Mouse (Mus musculus) kidney, embryonic 16.5 days (tissue): Measurements from ENCODE around the gene Dhx29. TPM values are rescaled to one million over a fixed set of nuclear protein-coding genes. Genes with fewer than 3 reads are reported as not detected.

ENCODE experiments used
- ATAC-seq: fragments of 200-750 bp; cut with Nextera tagmentation; 2 replicates; pipeline ENCODE4 v1.8.0; 2017; ENCODE audit warnings: moderate TSS enrichment; ENCODE audit not compliant: low FRiP score, low TSS enrichment
- H3K27ac ChIP-seq: fragments of 300-500 bp; sonication (generic); 2 replicates; pipeline ENCODE4 v1.5.1; 2014; ENCODE audit warnings: low read length
- H3K27me3 ChIP-seq: fragments of 300-500 bp; sonication (generic); 2 replicates; pipeline ENCODE4 v1.6.1; 2014; ENCODE audit warnings: low read length, control low read depth, mixed read lengths; ENCODE audit not compliant: insufficient read depth
- H3K36me3 ChIP-seq: fragments of 300-500 bp; sonication (generic); 2 replicates; pipeline ENCODE4 v1.6.1; 2014; ENCODE audit warnings: low read length, control low read depth, mixed read lengths; ENCODE audit not compliant: insufficient read depth
- H3K4me1 ChIP-seq: fragments of 300-500 bp; sonication (generic); 2 replicates; pipeline ENCODE4 v1.6.1; 2014; ENCODE audit warnings: low read length, control low read depth, mixed read lengths; ENCODE audit not compliant: insufficient read depth
- H3K4me2 ChIP-seq: fragments of 300-500 bp; sonication (generic); replicated peaks from 2 replicates; pipeline ENCODE4 v1.6.1; 2014; ENCODE audit warnings: low read depth, low read length
- H3K4me3 ChIP-seq: fragments of 300-500 bp; sonication (generic); 2 replicates; pipeline ENCODE4 v1.5.1; 2014; ENCODE audit warnings: mild to moderate bottlenecking, low read length
- H3K9ac ChIP-seq: fragments of 300-500 bp; sonication (generic); replicated peaks from 2 replicates; pipeline ENCODE4 v1.6.1; 2014; ENCODE audit warnings: low read length
- H3K9me3 ChIP-seq: fragments of 300-500 bp; sonication (generic); 2 replicates; pipeline ENCODE4 v1.6.1; 2016; ENCODE audit warnings: low read length, control low read depth
- WGBS: fragments of 180-500 bp; shearing (Covaris S2); extraction: QIAGEN DNeasy Blood & Tissue Kit; methylation state at CpG from one replicate; pipeline ENCODE4 v1.1.7; 2014; 5-methylcytosine and 5-hydroxymethylcytosine counted together
- polyA plus RNA-seq: library from polyadenylated mRNA; unstranded; fragments of >200 nt; fragmentation: Nextera tagmentation; extraction: Ambion mirVana; gene quantifications from 2 replicates; pipeline ENCODE4 v1.2.1, GENCODE M21; 2015

Dhx29 gene
- polyA plus RNA-seq, 1 experiment from 2014 or later, result 16.0 TPM

DNA sequence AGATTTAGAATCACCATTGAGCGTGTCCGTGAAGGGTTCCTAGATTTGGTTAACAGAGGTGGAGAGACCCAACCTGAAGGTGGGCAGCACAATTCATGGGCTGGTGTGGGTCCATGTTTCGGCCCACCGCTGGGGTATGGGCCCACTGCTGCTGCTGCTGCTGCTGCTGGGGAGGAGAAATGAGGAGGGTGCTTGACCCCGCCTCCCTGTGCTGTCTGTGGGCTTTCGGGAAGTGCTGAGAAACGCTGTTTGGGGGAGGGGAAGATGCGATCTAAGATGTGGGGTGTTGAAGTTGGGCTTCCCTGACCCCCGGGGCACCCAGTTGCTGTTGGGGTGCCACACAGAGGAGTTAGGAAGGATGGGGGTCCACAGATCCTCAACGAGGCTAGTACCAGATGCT, 49.5 kb downstream of the Dhx29 start:
- no peaks in the 10 kb centered on the region for H3K36me3 ChIP-seq
- WGBS, result 45% methylated on average over 10 of the region's 10 CpGs
- H3K4me2 ChIP-seq, result peak overlapping the region; percentile 28
- ATAC-seq, result no peak
- no peak overlapping the region for H3K4me3 ChIP-seq
- H3K9me3 ChIP-seq, result no peaks in the 10 kb centered on the region
- no peaks in the 10 kb centered on the region for H3K27me3 ChIP-seq
- no peak overlapping the region for H3K27ac ChIP-seq
- H3K9ac ChIP-seq, result no peak overlapping the region
- H3K4me1 ChIP-seq, result no peaks in the 10 kb centered on the region

DNA sequence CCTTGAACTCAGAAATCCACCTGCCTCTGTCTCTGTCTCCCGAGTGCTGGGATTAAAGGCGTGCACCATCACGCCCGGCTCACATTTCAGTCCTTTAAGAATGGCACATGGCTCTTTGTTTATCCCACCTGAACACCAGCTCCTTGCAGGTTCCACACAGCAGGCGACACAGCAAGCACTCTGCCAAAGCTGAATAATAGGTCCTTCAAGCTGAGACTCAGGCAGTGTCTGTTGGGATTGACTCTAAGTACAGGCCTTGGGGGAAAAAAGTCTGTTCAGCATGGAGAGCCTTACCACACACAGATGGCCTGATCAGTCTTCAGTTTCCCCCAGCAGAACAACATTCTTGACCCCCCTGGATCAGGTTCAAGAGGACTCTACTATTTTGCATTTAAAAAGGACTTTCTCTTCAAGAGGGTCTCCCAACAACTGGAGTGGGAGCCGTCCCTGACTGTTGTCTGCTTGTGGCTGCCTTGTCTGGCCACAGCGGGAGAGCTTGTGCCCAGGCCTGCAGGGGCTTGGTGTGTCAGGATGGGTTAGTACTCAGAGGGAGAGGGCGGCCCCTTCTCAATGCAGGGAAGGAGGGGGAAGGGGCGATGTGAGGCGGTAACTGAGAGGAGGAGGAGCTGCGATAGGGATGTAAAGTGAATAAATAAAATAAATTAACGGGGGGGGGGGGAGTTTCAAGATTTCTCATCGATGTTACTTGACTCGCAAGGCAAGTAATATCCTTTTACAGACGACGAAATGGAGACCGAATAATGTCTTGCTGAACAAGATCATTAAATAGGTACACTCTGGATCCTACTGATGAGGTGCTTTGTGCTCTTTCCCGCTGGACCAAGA, 58.6 kb downstream of the Dhx29 start:
- peaks cover 55% of the 10 kb centered on the region for H3K27me3 ChIP-seq

DNA sequence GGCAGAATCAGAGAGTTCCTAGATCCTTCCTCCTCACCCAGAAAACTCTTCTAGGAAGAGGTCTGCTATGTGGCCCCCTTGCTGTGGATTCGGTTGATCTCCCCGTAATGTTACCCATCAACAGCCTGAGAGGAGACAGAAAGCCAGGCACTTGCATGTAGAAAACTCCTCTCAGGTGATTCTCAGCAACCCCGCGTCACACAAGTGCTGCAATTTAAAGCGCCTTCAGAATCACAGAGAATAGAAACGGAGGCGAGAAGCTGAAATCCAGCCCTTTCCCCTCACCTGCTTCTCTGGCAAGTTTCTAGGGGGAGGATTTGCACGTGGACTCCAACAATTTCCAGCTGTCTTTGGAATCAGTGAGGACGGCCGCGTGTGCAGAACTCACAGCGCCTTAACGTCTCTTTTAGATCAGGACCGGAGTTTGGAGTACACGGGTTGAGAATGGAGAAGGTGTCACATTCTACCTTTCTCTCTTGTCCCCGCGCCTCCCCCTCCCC, 59.2 kb downstream of the Dhx29 start:
- H3K4me2 ChIP-seq, result peak overlapping the region; percentile 99
- no peak overlapping the region for H3K27ac ChIP-seq
- no peaks in the 10 kb centered on the region for H3K36me3 ChIP-seq
- under 1% methylated on average over 17 of the region's 17 CpGs for WGBS
- no peak for ATAC-seq
- H3K4me1 ChIP-seq, result peaks cover 37% of the 10 kb centered on the region
- no peaks in the 10 kb centered on the region for H3K9me3 ChIP-seq
- peaks cover 62% of the 10 kb centered on the region for H3K27me3 ChIP-seq
- H3K4me3 ChIP-seq, result peak overlapping the region; percentile 63
- no peak overlapping the region for H3K9ac ChIP-seq

More for the DNA sequence above, 58.6 kb downstream of the Dhx29 start:
- Histone ChIP-seq H3K9ac (no peak overlapping the region), H3K27ac (no peak overlapping the region), H3K4me3 (no peak overlapping the region), H3K9me3 (no peaks in the 10 kb centered on the region), H3K36me3 (no peaks in the 10 kb centered on the region), H3K4me2 (0 out of 2 replicates have a peak overlapping the region, but pooled peaks have one; percentile 99), H3K4me1 (peaks cover 34% of the 10 kb centered on the region)
- WGBS, result 14% methylated on average over 16 of the region's 18 CpGs
- no peak for ATAC-seq

DNA sequence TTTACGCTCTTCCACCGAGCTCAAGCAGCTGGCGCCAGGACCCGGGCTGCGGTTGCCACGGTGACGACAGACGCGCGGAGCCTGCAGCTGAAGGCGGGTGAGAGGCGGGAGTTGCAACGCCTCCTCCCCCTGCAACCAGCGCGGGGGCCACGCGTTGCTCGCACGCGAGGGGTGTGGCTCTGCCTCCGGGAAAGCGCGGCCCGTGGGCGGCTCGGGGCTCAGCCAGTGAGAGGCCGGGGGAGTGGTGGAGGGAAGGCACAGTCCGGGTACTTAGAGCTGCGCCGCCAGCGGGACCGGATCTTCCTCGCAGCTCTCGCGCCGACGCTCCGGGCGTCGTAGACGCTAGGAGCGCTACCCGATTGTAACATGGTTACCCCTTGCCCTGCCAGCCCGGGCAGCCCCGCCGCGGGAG, 60.3 kb downstream of the Dhx29 start, which contains the start of gene Ccno:
Gene Ccno, plus strand, starts transcription at position 271 of the 412 bp plus-strand sequence.
- Histone ChIP-seq H3K4me1 (peaks cover 37% of the 10 kb centered on the region), H3K9me3 (no peaks in the 10 kb centered on the region), H3K27me3 (peaks cover 67% of the 10 kb centered on the region), H3K27ac (no peak within 1 kb of the TSS), H3K4me2 (peak within 1 kb of the TSS; percentile 99), H3K36me3 (no peaks in the 10 kb centered on the region), H3K4me3 (peak within 1 kb of the TSS; percentile 63), H3K9ac (peak within 1 kb of the TSS; percentile 54)
- ATAC-seq, result peak; percentile 97
- WGBS, result under 1% methylated on average over 46 of the region's 47 CpGs

DNA sequence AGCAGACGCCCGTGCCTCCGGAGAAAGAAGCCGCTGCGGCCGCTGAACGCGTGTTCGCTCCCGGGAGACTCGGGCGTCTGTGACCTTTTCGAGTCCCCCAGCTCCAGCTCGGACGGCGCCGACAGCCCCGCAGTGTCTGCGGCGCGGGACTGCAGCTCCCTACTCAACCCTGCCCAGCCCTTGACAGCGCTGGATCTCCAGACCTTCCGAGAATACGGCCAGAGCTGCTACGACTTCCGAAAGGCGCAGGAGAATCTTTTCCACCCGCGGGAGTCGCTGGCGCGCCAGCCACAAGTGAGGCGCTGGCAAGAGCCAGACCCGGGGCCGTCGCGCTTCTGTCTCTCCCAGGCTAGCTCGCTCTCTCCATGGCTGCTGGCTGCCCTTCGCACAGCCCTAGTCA, 60.7 kb downstream of the Dhx29 start:
- Histone ChIP-seq H3K9me3 (no peaks in the 10 kb centered on the region), H3K27me3 (peaks cover 71% of the 10 kb centered on the region), H3K4me1 (peaks cover 37% of the 10 kb centered on the region), H3K9ac (peak overlapping the region; percentile 54), H3K27ac (no peak overlapping the region), H3K36me3 (no peaks in the 10 kb centered on the region), H3K4me2 (peak overlapping the region; percentile 99), H3K4me3 (peak overlapping the region; percentile 63)
- ATAC-seq, result peak; percentile 40
- WGBS, result under 1% methylated on average over 39 of the region's 39 CpGs

DNA sequence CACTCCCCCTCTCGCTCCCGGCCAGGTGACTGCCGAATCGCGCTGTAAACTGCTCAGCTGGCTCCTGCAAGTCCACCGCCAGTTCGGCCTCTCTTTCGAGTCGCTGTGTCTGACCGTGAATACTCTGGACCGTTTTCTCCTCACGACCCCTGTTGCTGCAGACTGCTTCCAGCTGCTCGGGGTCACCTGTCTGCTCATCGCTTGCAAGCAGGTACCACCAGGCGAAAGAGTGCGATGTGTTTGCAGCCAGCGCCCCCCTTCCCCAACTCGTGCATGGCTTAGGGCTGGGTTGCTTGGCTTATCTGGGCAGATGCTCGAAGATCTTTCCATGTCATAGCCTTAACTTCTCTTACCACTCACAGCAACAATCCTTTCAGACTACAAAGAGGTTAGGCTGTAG, 61.6 kb downstream of the Dhx29 start:
- H3K4me2 ChIP-seq, result peak overlapping the region; percentile 99
- no peaks in the 10 kb centered on the region for H3K9me3 ChIP-seq
- ATAC-seq, result no peak
- WGBS, result 1% methylated on average over 19 of the region's 19 CpGs
- no peaks in the 10 kb centered on the region for H3K36me3 ChIP-seq
- no peak overlapping the region for H3K27ac ChIP-seq
- peaks cover 45% of the 10 kb centered on the region for H3K4me1 ChIP-seq
- no peak overlapping the region for H3K9ac ChIP-seq
- peaks cover 80% of the 10 kb centered on the region for H3K27me3 ChIP-seq
- peak overlapping the region; percentile 63 for H3K4me3 ChIP-seq

DNA sequence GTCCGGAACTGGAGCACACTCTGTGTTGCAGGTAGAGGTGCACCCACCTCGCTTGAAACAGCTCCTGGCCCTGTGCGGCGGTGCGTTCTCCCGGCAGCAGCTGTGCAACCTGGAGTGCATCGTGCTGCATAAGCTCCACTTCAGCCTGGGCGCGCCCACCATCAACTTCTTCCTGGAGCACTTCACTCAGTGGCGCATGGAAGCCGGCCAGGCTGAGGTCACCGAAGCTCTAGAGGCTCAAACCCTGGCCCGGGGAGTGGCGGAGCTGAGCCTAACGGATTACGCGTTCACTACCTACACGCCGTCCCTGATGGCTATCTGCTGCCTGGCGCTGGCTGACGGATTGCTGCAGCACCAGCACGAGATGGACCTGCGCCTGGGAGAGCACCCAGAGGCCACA, 62.3 kb downstream of the Dhx29 start:
- H3K36me3 ChIP-seq, result no peaks in the 10 kb centered on the region
- no peaks in the 10 kb centered on the region for H3K9me3 ChIP-seq
- peak overlapping the region; percentile 33 for H3K4me2 ChIP-seq
- H3K27me3 ChIP-seq, result peaks cover 82% of the 10 kb centered on the region
- no peak overlapping the region for H3K27ac ChIP-seq
- no peak for ATAC-seq
- peak overlapping the region; percentile 8; the same call in 1 of the 2 replicates for H3K4me3 ChIP-seq
- H3K4me1 ChIP-seq, result peaks cover 49% of the 10 kb centered on the region
- 2% methylated on average over 23 of the region's 23 CpGs for WGBS
- no peak overlapping the region for H3K9ac ChIP-seq

DNA sequence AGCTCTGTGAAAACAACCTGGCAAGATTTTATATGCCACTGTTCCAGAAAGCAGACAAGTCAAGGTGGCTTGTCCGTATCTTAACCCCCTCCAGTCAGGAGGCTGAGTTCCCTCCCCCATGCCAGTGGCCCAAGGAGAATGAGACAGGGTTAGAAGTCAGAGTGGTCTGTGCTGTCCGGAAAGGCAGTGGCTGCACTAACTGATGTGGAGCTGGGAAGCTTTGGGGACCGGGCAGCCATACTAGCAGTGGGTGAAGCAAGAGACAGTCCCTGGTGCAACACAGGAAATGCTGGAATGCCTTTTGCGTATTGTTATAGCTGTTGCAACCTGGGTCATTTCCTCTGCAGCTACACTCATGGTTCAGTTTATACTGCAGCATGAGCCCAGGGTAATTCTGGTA, 63.1 kb downstream of the Dhx29 start:
- WGBS, result 11% methylated on average over 4 of the region's 4 CpGs
- peak overlapping the region; percentile 12; the same call in 1 of the 2 replicates for H3K4me2 ChIP-seq
- H3K9me3 ChIP-seq, result no peaks in the 10 kb centered on the region
- no peaks in the 10 kb centered on the region for H3K36me3 ChIP-seq
- no peak overlapping the region for H3K4me3 ChIP-seq
- peaks cover 49% of the 10 kb centered on the region for H3K4me1 ChIP-seq
- H3K9ac ChIP-seq, result no peak overlapping the region
- ATAC-seq, result no peak
- no peak overlapping the region for H3K27ac ChIP-seq
- peaks cover 89% of the 10 kb centered on the region for H3K27me3 ChIP-seq

DNA sequence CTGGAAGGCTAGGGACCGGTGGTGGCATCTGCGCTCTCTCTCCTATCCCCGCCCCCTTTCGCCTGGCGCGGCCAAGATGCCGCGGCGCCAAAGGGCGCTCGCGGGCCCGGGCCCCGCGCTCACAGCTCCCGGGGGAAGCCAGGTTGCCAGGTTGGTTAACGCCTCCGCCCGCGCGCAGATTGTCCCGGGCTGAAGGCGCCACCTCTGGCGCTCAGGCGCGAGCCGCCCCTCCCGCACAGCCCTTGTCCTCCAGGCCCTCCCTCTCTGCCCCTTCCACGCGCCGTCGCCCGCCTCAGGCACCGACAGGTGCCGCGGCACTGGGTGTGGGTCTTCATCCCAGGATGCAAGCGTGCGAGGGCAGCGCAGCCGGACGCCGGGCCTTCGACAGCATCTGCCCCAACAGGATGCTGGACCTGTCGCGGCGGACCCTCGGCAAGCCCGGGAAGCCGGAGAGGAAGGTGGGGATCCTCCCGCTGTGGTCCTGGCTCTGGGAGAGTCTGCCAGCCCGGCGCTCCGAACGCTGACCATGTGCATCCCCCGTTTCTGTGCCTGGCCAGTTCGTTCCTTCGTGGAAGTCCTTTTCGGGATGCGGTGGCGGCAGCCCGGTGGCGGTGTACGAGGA, 66.4 kb downstream of the Dhx29 start, which contains the start of gene Mcidas:
Gene Mcidas, plus strand, starts transcription at position 315 of the 622 bp plus-strand sequence.
- peak; percentile 33; the same call in 1 of the 2 replicates for ATAC-seq
- no peak within 1 kb of the TSS; the same call in 1 of the 2 replicates for H3K9ac ChIP-seq

More for the DNA sequence above, 66.4 kb downstream of the Dhx29 start, which contains the start of gene Mcidas:
- Histone ChIP-seq H3K36me3 (no peaks in the 10 kb centered on the region), H3K27ac (no peak within 1 kb of the TSS), H3K4me2 (peak within 1 kb of the TSS; percentile 84), H3K4me3 (peak within 1 kb of the TSS; percentile 51), H3K9me3 (no peaks in the 10 kb centered on the region), H3K4me1 (peaks cover 38% of the 10 kb centered on the region), H3K27me3 (peaks cover 93% of the 10 kb centered on the region)
- WGBS, result under 1% methylated on average over 59 of the region's 63 CpGs
